Mouse (Mus musculus) retina, embryonic 14.5 days (tissue): ENCODE measurements around the gene Arrdc1.
"Not testable (repeated sequence)": the region's sequence is repeated elsewhere in the genome, so short reads cannot be mapped to it uniquely, and the experiment has no call there.

ENCODE experiments used
- DNase-seq: peaks from one replicate; pipeline ENCODE4 v3.0.0-alpha.2; 2015; ENCODE audit warnings: low spot score

Gene Arrdc1

DNA sequence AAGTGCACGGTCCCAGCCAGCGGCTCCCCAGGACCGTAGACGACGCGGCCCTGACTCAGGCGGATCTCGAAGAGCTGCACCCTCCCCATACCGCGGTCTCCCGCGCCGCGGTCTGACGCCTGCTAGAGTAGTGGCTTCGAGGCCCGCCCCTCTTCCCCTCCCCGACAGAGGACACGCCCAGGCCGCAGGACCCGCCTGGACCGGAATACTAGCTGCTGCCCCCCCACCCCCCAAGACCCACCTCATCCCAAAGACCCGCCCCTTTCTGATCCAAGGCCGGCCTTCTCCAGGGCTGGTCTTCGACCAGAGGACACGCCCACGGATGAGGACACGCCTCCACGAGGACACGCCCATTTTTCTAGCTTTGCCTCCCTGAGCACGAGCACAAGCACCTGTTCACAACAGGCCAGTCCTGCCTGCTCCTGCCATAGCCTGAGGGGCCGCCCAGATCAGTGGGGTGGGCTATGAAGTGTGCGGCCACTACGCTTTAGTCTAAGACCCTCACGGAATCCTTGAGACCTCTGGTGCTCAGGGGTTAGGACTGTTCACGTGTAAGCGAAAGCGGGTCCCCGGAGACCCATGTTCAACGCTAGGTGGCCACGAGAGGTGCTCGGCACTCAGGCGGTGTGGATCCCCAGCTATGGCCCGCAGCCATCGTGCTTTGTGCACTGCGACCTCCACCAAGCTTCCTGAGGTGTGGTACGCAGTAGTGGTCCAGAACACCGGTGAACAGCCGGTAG is at the start of gene Arrdc1:
Gene Arrdc1 (minus strand): TSS at position 196 of the 740 bp plus-strand sequence.
- DNase-seq, result peak; percentile 98

DNA sequence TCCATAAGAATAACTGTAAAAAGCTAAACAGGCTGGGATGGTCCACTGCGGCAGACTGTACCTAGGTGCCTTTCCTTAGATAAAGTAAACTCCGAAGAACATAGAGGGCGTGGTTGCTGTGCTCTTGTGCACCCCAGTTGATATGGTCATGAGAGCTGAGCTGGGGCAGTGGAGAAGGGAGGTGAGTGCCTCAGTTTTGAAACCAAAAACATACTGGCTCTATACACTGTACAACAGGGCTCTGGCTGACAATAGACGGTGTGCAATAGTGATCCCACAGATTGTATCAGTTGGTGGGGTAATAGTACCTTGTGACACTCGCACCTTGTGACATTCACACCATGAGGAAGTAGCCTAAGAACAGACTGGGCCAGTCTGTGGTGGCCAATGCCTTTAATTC is 41.9 kb upstream of the Arrdc1 start:
- no peak for DNase-seq

DNA sequence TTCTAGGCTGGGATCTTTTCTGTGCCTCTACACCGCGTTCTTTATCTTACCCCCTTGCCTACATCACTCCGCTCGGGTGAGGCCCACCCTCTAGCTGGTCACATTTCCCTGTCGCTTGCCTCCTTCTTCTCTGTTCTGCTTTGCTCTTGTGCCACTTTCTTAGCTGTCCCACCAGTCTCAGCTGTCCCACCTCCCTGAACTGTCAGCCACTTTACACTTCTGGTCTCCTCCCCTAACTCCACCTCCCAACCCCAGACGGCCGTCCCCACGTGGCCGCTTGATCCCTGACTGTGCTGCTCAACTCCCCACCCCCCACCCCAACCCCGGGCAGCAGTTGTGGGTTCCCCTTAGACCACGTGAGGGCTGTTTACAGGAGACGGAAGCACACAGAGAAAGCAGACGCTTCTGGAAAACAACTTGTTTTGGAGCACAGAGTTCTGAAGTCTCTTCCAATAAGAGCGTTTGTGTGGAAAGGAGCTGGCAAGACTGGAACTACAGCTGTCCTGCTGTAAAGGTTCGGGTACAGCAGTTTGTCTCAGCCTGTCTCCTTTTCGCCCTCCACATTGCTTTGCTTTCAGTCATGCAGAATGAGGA is 40.7 kb upstream of the Arrdc1 start, which contains the start of gene Pnpla7:
Gene Pnpla7 (plus strand): TSS at position 330 of the 594 bp plus-strand sequence.
- DNase-seq, result peak; percentile 67

DNA sequence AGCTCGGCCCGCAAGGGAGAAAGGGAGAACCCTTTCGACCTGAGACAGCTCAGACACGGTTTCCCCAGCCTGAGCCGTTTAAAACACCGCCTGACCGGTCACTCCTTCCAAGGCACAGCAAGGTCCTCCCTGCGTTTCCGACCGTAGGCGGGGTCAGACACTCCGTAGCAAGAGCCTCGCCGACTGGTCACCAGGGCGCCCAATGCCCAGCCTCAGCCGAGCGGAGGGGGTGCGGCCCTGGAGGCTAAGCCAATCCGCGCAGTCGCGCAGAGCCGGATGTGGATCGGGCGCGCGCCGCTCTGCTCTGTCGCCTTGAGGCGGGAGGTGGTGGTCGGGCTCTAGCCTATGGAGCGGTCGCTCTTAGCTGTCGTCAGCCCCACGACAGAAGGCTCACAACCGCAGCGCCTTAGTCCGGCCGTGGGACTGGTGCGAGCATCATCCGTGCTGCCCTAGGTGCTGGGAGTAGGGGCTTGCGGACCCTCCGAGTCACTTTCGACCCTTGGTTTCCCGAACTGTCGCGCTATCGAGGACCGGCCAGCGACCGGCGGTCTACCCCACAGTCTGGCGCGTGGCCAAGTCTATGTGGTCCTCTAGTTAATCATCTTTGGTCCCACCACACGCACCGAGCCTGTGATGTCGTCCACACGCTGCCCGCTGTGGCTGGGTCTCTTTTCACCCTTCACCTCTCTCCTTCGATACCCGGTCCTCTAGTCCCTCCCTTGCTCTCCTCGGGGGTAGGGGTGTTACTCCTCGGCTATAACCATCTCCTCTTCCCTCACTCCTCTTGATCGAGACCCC is 40.1 kb upstream of the Arrdc1 start, which contains the start of gene Mrpl41:
Gene Mrpl41 (minus strand): TSS at position 193 of the 798 bp plus-strand sequence.
- DNase-seq, result peak; percentile 99

DNA sequence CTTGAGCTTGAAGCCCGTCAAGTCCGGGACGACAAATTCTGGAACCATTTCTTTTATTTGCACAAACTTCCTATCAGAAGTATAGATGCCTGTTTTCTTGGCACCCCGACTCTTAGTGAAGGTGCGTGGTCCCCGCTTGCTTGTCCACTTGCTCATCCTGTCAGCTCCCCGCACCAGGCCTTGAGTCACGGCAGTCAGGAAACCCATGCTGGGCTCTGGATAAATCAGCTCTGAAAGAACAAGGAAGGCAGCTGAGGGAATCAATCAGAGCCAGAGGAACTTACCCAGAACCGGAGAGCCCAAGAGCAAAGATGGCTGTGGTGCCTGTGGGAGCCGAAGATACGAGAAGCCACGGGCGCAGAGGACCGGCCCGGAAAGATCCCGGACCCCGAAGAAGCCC is 39.4 kb upstream of the Arrdc1 start:
- DNase-seq, result not testable (repeated sequence)

DNA sequence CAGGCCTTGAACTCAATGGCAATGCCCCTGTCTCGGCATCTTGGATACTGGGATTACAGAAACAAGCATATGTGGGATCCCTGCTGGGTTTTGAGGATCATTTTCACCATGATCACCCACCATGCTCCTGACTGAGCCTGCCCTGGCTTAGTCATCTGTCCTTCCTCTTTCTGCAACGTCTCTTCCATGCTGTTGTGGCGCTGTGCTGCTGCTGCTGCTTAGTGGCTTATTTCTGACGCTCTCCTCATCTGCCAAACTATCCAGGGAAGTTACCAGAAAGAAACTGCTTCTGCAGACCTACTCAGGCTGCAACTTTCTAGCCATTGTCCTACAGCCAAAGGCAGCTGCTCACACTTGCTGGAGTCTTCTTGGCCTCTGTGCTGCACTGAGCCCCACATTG is 35.3 kb upstream of the Arrdc1 start:
- no peak for DNase-seq

DNA sequence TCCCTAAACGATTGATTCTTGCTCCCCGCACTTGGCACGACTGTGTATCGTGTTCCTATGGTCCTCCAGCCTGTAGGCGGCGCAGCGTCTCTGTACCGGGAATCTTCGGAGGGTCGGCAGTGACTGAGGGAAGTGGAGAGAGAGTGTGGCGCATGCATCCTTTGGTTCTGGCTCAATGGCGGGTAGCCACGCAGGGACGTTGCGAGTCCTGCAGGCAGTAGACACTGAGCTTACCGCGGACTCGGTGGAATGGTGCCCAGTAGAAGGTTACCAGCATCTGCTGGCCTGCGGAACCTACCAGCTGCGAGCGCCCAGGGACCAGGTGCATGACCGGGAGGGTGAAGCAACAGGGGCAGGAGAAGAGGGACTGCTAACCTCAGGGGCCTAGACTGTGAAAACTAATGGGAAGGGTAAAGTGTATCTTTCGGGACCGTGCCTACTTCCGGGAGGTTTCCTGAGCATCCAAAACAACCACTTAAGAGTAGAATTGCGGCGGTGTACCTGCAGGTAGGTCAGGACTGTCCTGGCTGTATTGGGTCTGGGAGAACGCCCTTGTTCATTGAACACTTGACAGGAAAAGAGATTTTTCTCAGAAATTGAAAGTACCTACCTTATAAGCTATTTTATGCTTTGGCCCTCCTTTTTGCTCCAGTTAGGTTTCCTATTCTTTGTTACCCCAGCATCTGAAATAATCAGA is 27.4 kb upstream of the Arrdc1 start, which contains the start of gene Dph7:
Gene Dph7 (plus strand): TSS at position 97 of the 697 bp plus-strand sequence.
- DNase-seq, result peak; percentile 93

DNA sequence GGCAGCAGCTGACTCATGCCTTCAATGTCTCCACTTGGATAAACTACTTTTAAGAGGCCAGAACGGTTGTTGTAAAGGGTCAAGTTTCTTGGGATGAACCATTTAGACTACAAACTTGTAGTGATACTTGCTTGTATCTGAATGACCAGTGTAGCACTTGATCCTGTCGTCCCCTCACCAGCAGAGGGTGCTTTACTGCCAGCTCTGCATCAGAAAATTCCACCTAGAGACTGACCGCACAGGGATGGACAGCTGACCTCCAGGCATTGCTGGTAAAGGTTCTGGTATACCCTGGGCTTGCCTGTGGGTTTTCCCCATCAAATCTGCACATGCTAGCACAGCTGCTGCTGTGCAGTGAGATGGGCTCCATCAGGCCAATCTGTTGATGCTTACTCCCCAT is 25.9 kb upstream of the Arrdc1 start:
- peak; percentile 74 for DNase-seq

DNA sequence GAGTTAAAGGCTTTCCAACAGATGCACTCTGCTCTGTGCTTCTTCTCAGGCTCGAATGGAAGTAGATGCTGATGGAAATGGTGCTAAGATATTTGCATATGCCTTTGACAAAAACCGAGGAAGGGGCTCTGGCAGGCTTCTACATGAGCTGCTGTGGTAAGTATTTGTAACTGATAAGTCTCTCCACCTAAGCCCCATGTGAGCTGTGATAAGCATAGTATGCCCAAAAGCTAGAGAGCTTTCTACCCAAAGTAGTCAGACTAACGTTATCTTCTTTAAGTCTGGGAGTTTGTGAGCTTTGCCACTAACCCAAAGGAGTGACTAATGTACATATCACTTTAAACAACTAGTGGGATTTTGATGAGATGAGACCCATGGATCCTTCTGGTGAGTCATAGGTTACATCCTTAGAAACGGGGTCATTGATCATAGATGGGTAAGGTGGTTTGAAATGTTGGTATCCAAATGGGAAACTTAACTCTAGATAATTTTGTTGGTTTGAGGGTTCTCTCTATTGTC is 17.5 kb upstream of the Arrdc1 start:
- no peak for DNase-seq

DNA sequence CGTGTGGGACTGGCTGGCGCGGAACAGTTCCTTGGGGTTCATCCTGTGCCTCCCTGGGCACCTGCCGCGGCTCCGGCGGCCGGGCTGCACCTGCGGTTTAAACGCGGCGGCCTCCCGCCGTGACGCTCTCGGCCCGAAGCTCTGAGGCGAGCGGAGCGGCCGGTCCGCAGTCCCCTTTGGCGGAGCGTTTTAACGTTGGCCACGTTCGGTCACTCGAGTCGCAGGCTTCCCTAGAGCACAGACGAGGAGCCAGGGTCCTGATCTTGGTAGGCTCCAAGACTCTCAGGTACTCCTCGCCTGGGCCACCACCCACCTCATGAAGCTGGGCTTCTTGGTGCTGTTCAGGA is 15.1 kb upstream of the Arrdc1 start:
- peak; percentile 38 for DNase-seq

DNA sequence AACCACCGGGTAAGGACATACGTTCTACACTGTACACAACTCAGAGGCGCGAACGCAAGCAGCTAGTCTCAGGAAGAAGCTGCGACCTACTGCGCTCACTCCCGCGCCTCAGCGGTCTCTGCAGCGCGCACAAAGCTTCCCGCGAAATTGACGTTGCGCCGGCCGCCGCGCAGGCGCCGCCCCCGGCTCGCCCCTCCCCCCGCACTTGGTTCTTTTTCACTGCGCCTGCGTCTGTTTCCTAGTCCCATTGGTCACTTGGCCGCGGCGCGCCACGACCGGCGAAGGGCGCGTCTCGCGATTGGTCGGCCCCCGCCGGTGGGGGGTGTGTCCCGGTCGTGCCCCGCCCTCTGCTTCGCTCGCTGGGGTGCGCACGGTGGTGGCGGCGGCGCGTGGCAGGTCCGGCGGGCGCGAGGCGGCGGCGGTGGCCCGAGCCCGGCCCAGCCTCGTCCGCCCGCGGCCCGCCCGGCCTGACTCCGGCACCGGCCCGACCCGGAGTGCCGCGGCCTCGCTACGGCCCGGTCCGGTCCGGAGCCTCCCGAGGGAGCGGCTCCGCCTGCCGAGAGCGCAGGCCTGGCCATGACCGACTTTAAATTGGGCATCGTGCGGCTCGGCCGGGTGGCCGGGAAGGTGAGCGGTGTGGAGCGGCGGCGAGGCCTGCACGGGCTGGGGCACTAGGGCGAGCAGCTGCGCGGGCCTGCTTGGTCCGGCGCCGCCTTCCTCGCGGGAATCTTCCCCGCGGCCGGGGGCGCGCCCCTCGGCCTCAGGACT is 14.6 kb upstream of the Arrdc1 start, which contains the start of gene Zmynd19:
Gene Zmynd19 (plus strand): TSS at position 372 of the 768 bp plus-strand sequence.
- DNase-seq, result peak; percentile 98

DNA sequence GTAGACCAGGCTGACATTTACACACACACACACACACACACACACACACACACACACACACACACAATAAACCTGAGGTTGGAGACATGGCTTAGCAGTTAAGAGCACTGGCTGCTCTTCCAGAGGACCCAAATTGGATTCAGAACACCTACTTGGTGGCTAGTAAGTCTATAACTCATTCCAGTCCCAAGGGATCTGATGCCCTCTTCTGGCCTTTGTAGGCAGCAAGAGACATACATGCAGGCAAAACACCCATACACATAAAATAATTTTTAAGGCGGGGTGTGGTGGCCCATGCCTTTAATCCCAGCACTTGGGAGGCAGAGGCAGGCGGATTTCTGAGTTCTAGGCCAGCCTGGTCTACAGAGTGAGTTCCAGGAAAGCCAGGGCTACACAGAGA is 9.3 kb upstream of the Arrdc1 start:
- peak; percentile 38 for DNase-seq

DNA sequence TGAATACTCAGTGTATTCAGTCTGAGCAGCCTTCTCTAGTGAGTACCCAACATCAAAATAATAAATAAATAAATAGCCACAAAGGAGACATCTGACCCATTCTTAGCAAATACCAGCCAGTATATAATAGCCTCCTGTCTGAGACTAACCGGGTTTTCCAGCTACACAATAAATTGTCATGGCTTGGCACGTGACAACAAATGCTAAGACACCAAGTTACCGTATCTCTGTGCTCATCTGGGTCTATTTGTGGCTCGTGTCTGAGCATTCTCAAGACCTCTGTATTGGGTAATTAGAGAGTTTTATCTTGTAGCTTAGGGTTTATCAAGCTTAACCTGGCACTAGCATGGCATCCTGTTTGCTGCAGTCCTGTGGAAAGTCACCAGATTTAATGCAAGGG is 7.0 kb upstream of the Arrdc1 start:
- DNase-seq, result no peak

DNA sequence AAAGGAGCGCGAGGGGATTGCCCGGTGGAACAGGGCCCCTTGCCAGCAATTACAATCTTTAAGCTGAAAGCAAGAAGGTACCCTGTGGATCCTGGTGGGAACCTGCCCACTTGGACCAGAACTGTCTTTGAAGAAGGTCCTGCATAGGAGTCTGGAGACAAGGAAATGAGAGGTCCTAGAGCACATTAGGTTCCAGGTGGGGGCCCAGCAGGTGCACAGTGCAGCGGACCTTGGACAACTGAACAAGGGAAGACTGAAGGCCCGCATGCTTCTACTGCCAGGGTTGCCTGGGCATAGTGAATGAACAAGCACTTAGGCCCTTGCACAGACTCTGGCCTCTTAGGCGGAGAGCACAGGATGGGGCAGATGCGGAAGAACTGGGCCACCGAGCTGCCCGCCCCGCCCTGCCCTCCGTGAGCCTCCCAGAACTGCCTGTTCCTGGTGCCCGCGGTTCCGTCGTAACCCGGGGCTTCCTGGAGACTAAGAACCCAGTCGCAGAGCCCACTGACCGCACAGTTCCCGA is 550 bp downstream of the Arrdc1 start:
- no peak for DNase-seq

DNA sequence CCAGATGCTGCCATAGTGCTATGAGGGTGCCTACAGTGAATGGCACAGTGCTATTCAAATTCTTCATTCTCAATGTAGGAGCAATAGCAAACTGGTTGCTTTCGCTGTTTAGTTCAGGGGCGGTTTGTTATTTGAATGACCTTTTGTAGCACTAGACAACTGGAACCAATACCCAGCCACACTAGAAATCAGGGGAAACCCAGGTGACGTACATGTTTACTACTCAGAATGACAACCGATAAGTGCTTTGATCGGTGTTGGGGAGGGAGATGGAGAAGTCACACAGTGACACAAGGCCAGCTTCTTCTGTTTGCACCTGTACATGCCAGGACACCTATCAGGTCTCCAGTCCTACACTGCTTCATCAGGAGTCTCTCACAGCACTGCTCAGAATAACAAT is 5.5 kb downstream of the Arrdc1 start:
- no peak for DNase-seq

DNA sequence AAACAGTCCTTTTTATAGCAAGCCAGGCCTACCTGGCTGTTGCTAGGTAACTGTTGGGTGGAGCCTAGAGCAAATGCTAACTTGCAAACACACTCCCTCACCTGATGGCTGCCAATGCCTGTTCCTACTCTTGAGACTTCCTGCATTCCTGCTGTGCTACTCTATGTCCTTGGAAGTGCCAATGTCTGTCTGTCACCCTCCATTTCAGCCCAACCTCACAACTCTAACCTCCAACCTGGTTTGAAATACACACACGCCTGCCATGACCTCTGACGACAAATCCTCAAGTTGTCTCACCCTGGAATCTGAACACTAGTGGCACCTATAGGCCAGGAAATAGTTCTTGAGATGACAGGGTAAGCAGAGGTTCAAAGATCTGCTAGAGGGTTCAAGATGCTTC is 5.9 kb downstream of the Arrdc1 start:
- no peak for DNase-seq

DNA sequence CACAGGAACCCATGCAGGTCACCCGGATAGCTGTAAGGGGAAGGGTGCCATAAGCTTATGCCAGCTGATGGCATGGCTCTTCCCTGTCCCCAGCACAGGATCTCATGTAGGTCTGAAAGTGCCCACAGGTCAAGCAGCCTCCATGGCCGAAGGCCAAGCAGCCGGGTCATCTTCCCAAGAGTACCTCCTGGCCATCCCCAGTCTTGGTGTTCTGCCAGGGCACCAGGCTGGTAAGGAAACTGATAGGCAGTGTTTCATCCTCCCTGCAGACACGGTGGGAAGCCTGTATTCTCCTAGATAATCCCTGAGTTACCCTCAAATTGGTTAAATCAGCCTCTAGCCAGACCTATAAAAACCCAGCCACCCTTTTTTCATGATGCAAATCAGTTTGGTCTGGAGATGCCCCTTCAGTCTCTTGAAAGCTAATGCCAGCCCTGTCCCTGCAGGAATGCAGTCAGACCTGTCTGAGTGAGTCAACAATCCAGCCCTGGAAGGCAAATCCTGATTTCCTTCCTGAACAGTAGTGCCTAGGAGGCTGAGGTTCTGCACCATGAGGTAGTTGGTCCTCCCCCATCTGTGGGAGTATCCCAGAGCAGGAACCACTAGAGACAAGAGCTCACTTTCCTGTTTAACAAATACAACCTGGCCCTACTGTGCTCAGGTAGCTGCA is 7.1 kb downstream of the Arrdc1 start:
- no peak for DNase-seq

DNA sequence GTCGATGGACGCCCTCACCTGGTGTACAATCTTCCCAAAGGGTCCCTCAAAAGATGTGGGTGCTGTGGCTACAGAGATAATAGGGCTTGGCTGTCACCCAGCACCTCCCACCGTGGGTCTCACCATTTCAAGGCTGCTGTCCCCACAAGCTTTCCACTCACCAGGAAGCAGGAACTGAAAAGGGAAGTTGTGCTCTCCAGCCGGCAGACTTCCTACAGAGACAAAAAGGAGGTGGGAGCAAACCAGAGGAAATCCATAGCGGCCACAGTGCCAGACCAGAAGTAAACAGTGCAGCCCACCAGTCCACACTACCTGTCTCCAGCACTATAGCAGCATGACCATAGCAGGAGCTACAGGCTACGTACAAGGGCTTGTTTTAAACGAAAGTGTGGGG is 8.1 kb downstream of the Arrdc1 start:
- DNase-seq, result no peak

DNA sequence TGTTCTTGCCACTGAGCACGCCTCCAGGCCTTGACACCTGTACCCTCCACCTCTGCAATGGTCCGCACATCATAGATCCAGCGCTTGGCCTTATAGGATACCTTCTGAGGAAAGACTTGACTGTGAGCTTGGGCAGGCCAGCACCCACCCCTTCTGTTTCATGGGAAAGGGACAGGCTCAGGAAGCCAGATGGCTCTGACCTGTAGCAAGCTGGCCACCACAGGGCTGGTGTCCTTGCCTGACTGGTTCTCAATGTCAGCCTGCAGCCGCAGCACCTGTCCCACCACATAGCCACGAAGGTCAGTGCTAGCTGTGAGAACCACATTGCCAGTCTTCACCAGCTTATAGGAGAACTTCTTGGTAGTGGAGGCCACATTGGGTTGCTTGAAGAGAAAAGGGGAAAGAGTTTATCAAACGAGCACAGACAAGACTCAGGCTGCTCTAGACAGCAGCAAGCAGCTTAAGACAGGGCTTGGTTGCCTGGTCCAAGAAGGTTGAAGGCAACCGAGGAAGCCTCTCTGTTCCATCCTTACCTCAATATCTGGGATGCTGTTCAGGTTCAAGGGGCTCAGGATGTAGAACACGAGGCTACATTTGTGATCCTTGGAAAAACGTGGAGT is 8.6 kb downstream of the Arrdc1 start:
- no peak for DNase-seq

DNA sequence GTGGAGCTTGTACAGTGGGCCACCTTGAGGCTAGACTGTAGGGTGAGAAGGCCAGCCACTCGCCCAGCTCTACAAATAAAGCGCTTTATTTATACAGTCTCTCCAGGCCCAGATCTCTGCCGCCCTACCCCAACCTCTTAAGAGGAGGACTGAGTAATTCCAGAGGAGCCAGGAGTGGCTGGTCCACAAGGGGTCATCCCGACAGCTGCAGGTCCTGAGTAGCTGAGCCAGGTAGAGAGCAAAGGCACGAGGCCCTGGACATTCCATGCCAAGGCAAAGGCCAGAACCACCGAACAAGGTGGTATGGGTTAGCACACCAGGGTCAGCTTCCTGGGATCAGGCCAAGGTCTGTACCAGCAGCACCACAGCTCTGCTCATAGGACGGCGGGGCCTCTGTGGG is 9.8 kb downstream of the Arrdc1 start:
- no peak for DNase-seq
